Mouse (Mus musculus): ENCODE results near the gene Pmp22. TPM values are rescaled to one million over a fixed set of nuclear protein-coding genes. Genes with fewer than 3 reads are reported as not detected.

Pmp22 gene
- polyA plus RNA-seq, 1 experiment, result 57.8 TPM

- H3K27me3 ChIP-seq (ENCODE audit: control insufficient read depth, insufficient read depth, low read length, poor library complexity, severe bottlenecking), result 0 out of 2 replicates have a peak, but pooled peaks cover 6% of the 10 kb centered on the region
- no peak overlapping the region for H3K27ac ChIP-seq (ENCODE audit: insufficient read depth, low read length)
- H3K4me3 ChIP-seq (ENCODE audit: low read depth, low read length), result no peak overlapping the region
- H3K36me3 ChIP-seq (ENCODE audit: control insufficient read depth, insufficient read depth, low read length, poor library complexity, severe bottlenecking), result no peaks in the 10 kb centered on the region
- H3K9ac ChIP-seq (ENCODE audit: low read depth, poor library complexity, severe bottlenecking), result no peak overlapping the region
- no peak for TF ChIP-seq EP300 (IDR thresholded peaks at IDR 0.05; ENCODE audit: insufficient read depth, low read depth, low read length)
- no peak for TF ChIP-seq POLR2A (IDR thresholded peaks at IDR 0.05; ENCODE audit: insufficient read depth, low read length)
- TF ChIP-seq CTCF (IDR thresholded peaks at IDR 0.05; ENCODE audit: low read depth, low read length), result no peak
- H3K4me1 ChIP-seq (ENCODE audit: control insufficient read depth, insufficient read depth, low read length), result no peaks in the 10 kb centered on the region
- H3K9me3 ChIP-seq (replicated peaks; ENCODE audit: control insufficient read depth, insufficient read depth, low read length, poor library complexity, severe bottlenecking), result no peaks in the 10 kb centered on the region
Measured at GRCm38 (mm10) chr11:63136836-63137416, 8.1 kb downstream of the Pmp22 start.

GRCm38 (mm10) chr11:63138739-63139138 is 10.0 kb downstream of the Pmp22 start:
- Histone ChIP-seq H3K36me3 (ENCODE audit: control insufficient read depth, insufficient read depth, low read length, poor library complexity, severe bottlenecking) (no peaks in the 10 kb centered on the region), H3K4me1 (ENCODE audit: control insufficient read depth, insufficient read depth, low read length) (no peaks in the 10 kb centered on the region), H3K4me3 (ENCODE audit: low read depth, low read length) (no peak overlapping the region), H3K27ac (ENCODE audit: insufficient read depth, low read length) (no peak overlapping the region), H3K9ac (ENCODE audit: low read depth, poor library complexity, severe bottlenecking) (no peak overlapping the region), H3K27me3 (ENCODE audit: control insufficient read depth, insufficient read depth, low read length, poor library complexity, severe bottlenecking) (no peaks in the 10 kb centered on the region), H3K9me3 (replicated peaks; ENCODE audit: control insufficient read depth, insufficient read depth, low read length, poor library complexity, severe bottlenecking) (no peaks in the 10 kb centered on the region)
- TF ChIP-seq POLR2A (IDR thresholded peaks at IDR 0.05; ENCODE audit: insufficient read depth, low read length) (no peak), EP300 (IDR thresholded peaks at IDR 0.05; ENCODE audit: insufficient read depth, low read depth, low read length) (no peak)

- Histone ChIP-seq H3K4me3 (ENCODE audit: low read depth, low read length) (no peak overlapping the region), H3K27ac (ENCODE audit: insufficient read depth, low read length) (no peak overlapping the region), H3K27me3 (ENCODE audit: control insufficient read depth, insufficient read depth, low read length, poor library complexity, severe bottlenecking) (no peaks in the 10 kb centered on the region), H3K9me3 (replicated peaks; ENCODE audit: control insufficient read depth, insufficient read depth, low read length, poor library complexity, severe bottlenecking) (no peaks in the 10 kb centered on the region), H3K4me1 (ENCODE audit: control insufficient read depth, insufficient read depth, low read length) (no peaks in the 10 kb centered on the region), H3K9ac (ENCODE audit: low read depth, poor library complexity, severe bottlenecking) (no peak overlapping the region), H3K36me3 (ENCODE audit: control insufficient read depth, insufficient read depth, low read length, poor library complexity, severe bottlenecking) (no peaks in the 10 kb centered on the region)
- TF ChIP-seq CTCF (IDR thresholded peaks at IDR 0.05; ENCODE audit: low read depth, low read length), result no peak
- TF ChIP-seq POLR2A (IDR thresholded peaks at IDR 0.05; ENCODE audit: insufficient read depth, low read length), result no peak
- TF ChIP-seq EP300 (IDR thresholded peaks at IDR 0.05; ENCODE audit: insufficient read depth, low read depth, low read length), result no peak
Measured at GRCm38 (mm10) chr11:63142311-63142710, 13.5 kb downstream of the Pmp22 start.

- H3K4me1 ChIP-seq (ENCODE audit: control insufficient read depth, insufficient read depth, low read length), result no peaks in the 10 kb centered on the region
- no peaks in the 10 kb centered on the region for H3K27me3 ChIP-seq (ENCODE audit: control insufficient read depth, insufficient read depth, low read length, poor library complexity, severe bottlenecking)
- no peak overlapping the region for H3K9ac ChIP-seq (ENCODE audit: low read depth, poor library complexity, severe bottlenecking)
- no peak overlapping the region for H3K4me3 ChIP-seq (ENCODE audit: low read depth, low read length)
- no peak overlapping the region for H3K27ac ChIP-seq (ENCODE audit: insufficient read depth, low read length)
- H3K36me3 ChIP-seq (ENCODE audit: control insufficient read depth, insufficient read depth, low read length, poor library complexity, severe bottlenecking), result no peaks in the 10 kb centered on the region
- no peaks in the 10 kb centered on the region for H3K9me3 ChIP-seq (replicated peaks; ENCODE audit: control insufficient read depth, insufficient read depth, low read length, poor library complexity, severe bottlenecking)
- no peak for TF ChIP-seq POLR2A (IDR thresholded peaks at IDR 0.05; ENCODE audit: insufficient read depth, low read length)
- TF ChIP-seq CTCF (IDR thresholded peaks at IDR 0.05; ENCODE audit: low read depth, low read length), result no peak
- no peak for TF ChIP-seq EP300 (IDR thresholded peaks at IDR 0.05; ENCODE audit: insufficient read depth, low read depth, low read length)
Measured at GRCm38 (mm10) chr11:63142816-63143215, 14.0 kb downstream of the Pmp22 start.

- no peak overlapping the region for H3K9ac ChIP-seq (ENCODE audit: low read depth, poor library complexity, severe bottlenecking)
- H3K27me3 ChIP-seq (ENCODE audit: control insufficient read depth, insufficient read depth, low read length, poor library complexity, severe bottlenecking), result no peaks in the 10 kb centered on the region
- no peak overlapping the region for H3K27ac ChIP-seq (ENCODE audit: insufficient read depth, low read length)
- no peak overlapping the region for H3K4me3 ChIP-seq (ENCODE audit: low read depth, low read length)
- no peaks in the 10 kb centered on the region for H3K9me3 ChIP-seq (replicated peaks; ENCODE audit: control insufficient read depth, insufficient read depth, low read length, poor library complexity, severe bottlenecking)
- no peaks in the 10 kb centered on the region for H3K36me3 ChIP-seq (ENCODE audit: control insufficient read depth, insufficient read depth, low read length, poor library complexity, severe bottlenecking)
- no peaks in the 10 kb centered on the region for H3K4me1 ChIP-seq (ENCODE audit: control insufficient read depth, insufficient read depth, low read length)
- TF ChIP-seq CTCF (IDR thresholded peaks at IDR 0.05; ENCODE audit: low read depth, low read length) (no peak), EP300 (IDR thresholded peaks at IDR 0.05; ENCODE audit: insufficient read depth, low read depth, low read length) (no peak), POLR2A (IDR thresholded peaks at IDR 0.05; ENCODE audit: insufficient read depth, low read length) (no peak)
Measured at GRCm38 (mm10) chr11:63143486-63143885, 14.7 kb downstream of the Pmp22 start.

GRCm38 (mm10) chr11:63146601-63147000 is 17.8 kb downstream of the Pmp22 start:
- Histone ChIP-seq H3K9me3 (replicated peaks; ENCODE audit: control insufficient read depth, insufficient read depth, low read length, poor library complexity, severe bottlenecking) (no peaks in the 10 kb centered on the region), H3K36me3 (ENCODE audit: control insufficient read depth, insufficient read depth, low read length, poor library complexity, severe bottlenecking) (no peaks in the 10 kb centered on the region), H3K27me3 (ENCODE audit: control insufficient read depth, insufficient read depth, low read length, poor library complexity, severe bottlenecking) (no peaks in the 10 kb centered on the region), H3K4me3 (ENCODE audit: low read depth, low read length) (no peak overlapping the region), H3K4me1 (ENCODE audit: control insufficient read depth, insufficient read depth, low read length) (no peaks in the 10 kb centered on the region), H3K27ac (ENCODE audit: insufficient read depth, low read length) (no peak overlapping the region), H3K9ac (ENCODE audit: low read depth, poor library complexity, severe bottlenecking) (no peak overlapping the region)
- TF ChIP-seq EP300 (IDR thresholded peaks at IDR 0.05; ENCODE audit: insufficient read depth, low read depth, low read length), result no peak
- no peak for TF ChIP-seq CTCF (IDR thresholded peaks at IDR 0.05; ENCODE audit: low read depth, low read length)
- TF ChIP-seq POLR2A (IDR thresholded peaks at IDR 0.05; ENCODE audit: insufficient read depth, low read length), result no peak
